Mouse (Mus musculus) MEL (cell line): ENCODE measurements at regions not wholly inside any gene's neighbourhood (a gene's known extent, or its start where the extent isn't known, plus 50 kb on each side); places are given as distances from the start of the nearest gene placed in this dataset.

Experiments
- DNase-seq: peaks from one replicate; pipeline ENCODE4 v3.0.0; 2011; ENCODE audit warnings: low read depth, low spot score
- H3K27ac ChIP-seq: 2 replicates; pipeline ENCODE4 v1.5.1; 2012; ENCODE audit warnings: low read depth, mild to moderate bottlenecking, control low read depth, low read length, moderate library complexity; ENCODE audit not compliant: control insufficient read depth
- H3K27me3 ChIP-seq, 2 experiments: fragments of 150-350 bp in 1 of 2; sonication (generic) in 1 of 2; 2 replicates each; pipeline ENCODE4 v1.6.1; 2012; ENCODE audit warnings: low read length in 2 of 2, mild to moderate bottlenecking in 2 of 2, improper control_type of control experiment in 1 of 2, moderate library complexity in 1 of 2; ENCODE audit not compliant: insufficient read depth in 2 of 2, control insufficient read depth in 1 of 2
- H3K36me3 ChIP-seq, 2 experiments: 2 replicates each; pipeline ENCODE4 v1.6.1; 2012 to 2014; ENCODE audit warnings: low read length in 2 of 2, improper control_type of control experiment in 1 of 2, inconsistent platforms in 1 of 2, mild to moderate bottlenecking in 1 of 2; ENCODE audit not compliant: insufficient read depth in 2 of 2, control insufficient read depth in 1 of 2
- H3K4me1 ChIP-seq, 2 experiments: fragments of 150-350 bp in 1 of 2; sonication (generic) in 1 of 2; 2 replicates each; pipeline ENCODE4 v1.6.1; 2012; ENCODE audit warnings: low read length in 2 of 2, improper control_type of control experiment in 1 of 2, mild to moderate bottlenecking in 1 of 2; ENCODE audit not compliant: insufficient read depth in 2 of 2, control insufficient read depth in 1 of 2
- H3K4me3 ChIP-seq, 2 experiments: fragments of 150-350 bp in 1 of 2; sonication (generic) in 1 of 2; 2 replicates each; pipeline ENCODE4 v1.5.1; 2012; ENCODE audit warnings: low read depth in 2 of 2, low read length in 2 of 2, mild to moderate bottlenecking in 2 of 2, moderate library complexity in 2 of 2, control low read depth in 1 of 2, improper control_type of control experiment in 1 of 2; ENCODE audit not compliant: control insufficient read depth in 1 of 2, insufficient read depth in 1 of 2
- H3K79me2 ChIP-seq: 2 replicates; pipeline ENCODE4 v1.6.1; 2012; ENCODE audit warnings: mild to moderate bottlenecking, low read length, moderate library complexity; ENCODE audit not compliant: control insufficient read depth, poor library complexity, insufficient read depth
- H3K9ac ChIP-seq: 2 replicates; pipeline ENCODE4 v1.6.1; 2012; ENCODE audit warnings: low read depth, mild to moderate bottlenecking, control low read depth, low read length, moderate library complexity; ENCODE audit not compliant: control insufficient read depth, poor library complexity, severe bottlenecking
- H3K9me3 ChIP-seq: fragments of 150-350 bp; sonication (generic); replicated peaks from 2 replicates; pipeline ENCODE4 v1.6.1; 2012; ENCODE audit warnings: mild to moderate bottlenecking, low read length, improper control_type of control experiment, moderate library complexity; ENCODE audit not compliant: insufficient read depth
- BHLHE40 ChIP-seq: IDR thresholded peaks from 2 replicates; pipeline ENCODE4 v1.6.1; 2012; ENCODE audit warnings: low read depth, mild to moderate bottlenecking, inconsistent platforms, low read length, improper control_type of control experiment, borderline replicate concordance
- CTCF ChIP-seq, 3 experiments: IDR thresholded peaks in 2 of 3; conservative IDR thresholded peaks in 1 of 3; 2 replicates each; pipeline ENCODE4 v1.5.1; 2011 to 2012; ENCODE audit warnings: low read length in 3 of 3, low read depth in 2 of 3, mild to moderate bottlenecking in 2 of 3, improper control_type of control experiment in 1 of 3, inconsistent platforms in 1 of 3, mixed read lengths in 1 of 3, moderate library complexity in 1 of 3; ENCODE audit not compliant: control insufficient read depth in 1 of 3, insufficient read depth in 1 of 3, poor library complexity in 1 of 3, severe bottlenecking in 1 of 3
- E2F4 ChIP-seq: IDR thresholded peaks from 2 replicates; pipeline ENCODE4 v1.6.1; 2011; ENCODE audit warnings: low read depth, low read length, improper control_type of control experiment, borderline replicate concordance
- ELF1 ChIP-seq: IDR thresholded peaks from 2 replicates; pipeline ENCODE4 v1.6.1; 2014; ENCODE audit warnings: low read depth, mild to moderate bottlenecking, inconsistent platforms, low read length, improper control_type of control experiment, moderate library complexity
- GATA1 ChIP-seq: IDR thresholded peaks from 2 replicates; pipeline ENCODE4 v1.6.1; 2011; ENCODE audit warnings: low read depth, low read length, improper control_type of control experiment
- HCFC1 ChIP-seq: IDR thresholded peaks from 2 replicates; pipeline ENCODE4 v1.6.1; 2012; ENCODE audit warnings: low read depth, mild to moderate bottlenecking, inconsistent platforms, low read length, improper control_type of control experiment, moderate library complexity
- JUND ChIP-seq: IDR thresholded peaks from 2 replicates; pipeline ENCODE4 v1.6.1; 2011; ENCODE audit warnings: low read depth, mild to moderate bottlenecking, improper control_type of control experiment, low read length
- KAT2A ChIP-seq: conservative IDR thresholded peaks from 2 replicates; pipeline ENCODE4 v1.6.1; 2012; ENCODE audit warnings: low read depth, low read length, improper control_type of control experiment, inconsistent platforms
- MAX ChIP-seq: IDR thresholded peaks from 2 replicates; pipeline ENCODE4 v1.6.1; 2011; ENCODE audit warnings: low read length, improper control_type of control experiment
- MAZ ChIP-seq: IDR thresholded peaks from 2 replicates; pipeline ENCODE4 v1.6.1; 2012; ENCODE audit warnings: low read depth, mild to moderate bottlenecking, inconsistent platforms, low read length, improper control_type of control experiment
- MEF2A ChIP-seq: IDR thresholded peaks from 2 replicates; pipeline ENCODE4 v1.6.1; 2014; ENCODE audit warnings: low read depth, mild to moderate bottlenecking, inconsistent platforms, low read length, improper control_type of control experiment; ENCODE audit not compliant: poor library complexity, insufficient replicate concordance, severe bottlenecking; ENCODE audit errors: extremely low read depth
- MXI1 ChIP-seq: IDR thresholded peaks from 2 replicates; pipeline ENCODE4 v1.6.1; 2011; ENCODE audit warnings: mild to moderate bottlenecking, low read depth, low read length, improper control_type of control experiment
- NRF1 ChIP-seq: IDR thresholded peaks from 2 replicates; pipeline ENCODE4 v1.6.1; 2014; ENCODE audit warnings: low read depth, mild to moderate bottlenecking, inconsistent platforms, low read length, improper control_type of control experiment, moderate library complexity; ENCODE audit not compliant: poor library complexity, insufficient read depth, severe bottlenecking
- POLR2A ChIP-seq, 2 experiments: IDR thresholded peaks; 2 replicates each; pipeline ENCODE4 v1.6.1; 2011 to 2012; ENCODE audit warnings: low read length in 2 of 2, mild to moderate bottlenecking in 2 of 2, control low read depth in 1 of 2, improper control_type of control experiment in 1 of 2, low read depth in 1 of 2, moderate library complexity in 1 of 2; ENCODE audit not compliant: control insufficient read depth in 1 of 2, insufficient read depth in 1 of 2, poor library complexity in 1 of 2
- POLR2AphosphoS2 ChIP-seq: IDR thresholded peaks from 2 replicates; pipeline ENCODE4 v1.6.1; 2011; ENCODE audit warnings: low read length, improper control_type of control experiment
- POLR2AphosphoS5 ChIP-seq: IDR thresholded peaks from 2 replicates; pipeline ENCODE4 v1.6.1; 2012; ENCODE audit warnings: low read depth, borderline replicate concordance, mild to moderate bottlenecking, inconsistent platforms, low read length, moderate library complexity, mixed read lengths
- RAD21 ChIP-seq: IDR thresholded peaks from 2 replicates; pipeline ENCODE4 v1.6.1; 2011; ENCODE audit warnings: mild to moderate bottlenecking, low read depth, low read length, improper control_type of control experiment
- SIN3A ChIP-seq: IDR thresholded peaks from 2 replicates; pipeline ENCODE4 v1.6.1; 2012; ENCODE audit warnings: low read length, improper control_type of control experiment, inconsistent platforms
- TBP ChIP-seq: IDR thresholded peaks from 2 replicates; pipeline ENCODE4 v1.8.0; 2011; ENCODE audit warnings: low read depth, low read length, improper control_type of control experiment
- TCF12 ChIP-seq: IDR thresholded peaks from 2 replicates; pipeline ENCODE4 v1.6.1; 2014; ENCODE audit warnings: low read depth, mild to moderate bottlenecking, inconsistent platforms, low read length, improper control_type of control experiment, moderate library complexity
- USF1 ChIP-seq: IDR thresholded peaks from 2 replicates; pipeline ENCODE4 v1.6.1; 2014; ENCODE audit warnings: low read depth, mild to moderate bottlenecking, inconsistent platforms, low read length, improper control_type of control experiment, moderate library complexity
- ZKSCAN1 ChIP-seq: IDR thresholded peaks from 2 replicates; pipeline ENCODE4 v1.6.1; 2012; ENCODE audit warnings: low read depth, mild to moderate bottlenecking, inconsistent platforms, low read length, improper control_type of control experiment, moderate library complexity
- ZMIZ1 ChIP-seq: IDR thresholded peaks from 2 replicates; pipeline ENCODE4 v1.6.1; 2012; ENCODE audit warnings: low read depth, mild to moderate bottlenecking, inconsistent platforms, low read length, improper control_type of control experiment, moderate library complexity
- ZNF384 ChIP-seq: IDR thresholded peaks from 2 replicates; pipeline ENCODE4 v1.6.1; 2012; ENCODE audit warnings: low read depth, mild to moderate bottlenecking, inconsistent platforms, low read length, improper control_type of control experiment

DNA sequence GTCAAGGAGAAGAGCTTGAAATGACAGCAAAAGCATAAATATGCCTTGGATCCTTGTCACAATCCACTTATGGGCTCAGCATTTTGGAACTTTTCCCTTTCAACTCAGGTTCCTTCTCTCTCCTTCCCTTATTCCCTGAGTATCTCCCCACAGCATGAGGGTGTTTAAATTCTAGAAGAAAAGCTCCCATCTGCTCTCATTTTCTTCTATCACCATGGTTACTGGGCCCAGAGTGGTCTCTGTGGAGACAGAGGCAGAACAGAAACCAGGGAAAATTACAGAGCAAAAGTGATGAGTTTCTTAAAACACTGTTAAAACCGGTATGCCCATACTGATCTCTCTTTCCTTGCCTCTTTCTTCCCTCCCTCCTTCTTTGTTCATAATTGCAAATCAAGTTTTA, 66.9 kb upstream of the Fam49a start:
- Histone ChIP-seq H3K27ac (no peak overlapping the region), H3K27me3 (no peaks in the 10 kb centered on the region), H3K79me2 (no peaks in the 10 kb centered on the region), H3K4me1 (no peaks in the 10 kb centered on the region), H3K9ac (no peak overlapping the region), H3K36me3 (no peaks in the 10 kb centered on the region), H3K9me3 (no peaks in the 10 kb centered on the region), H3K4me3 (no peak overlapping the region)
- no peak for TF ChIP-seq ZKSCAN1
- no peak for TF ChIP-seq NRF1
- TF ChIP-seq POLR2A (IDR thresholded peaks at IDR 0.05; ENCODE audit: control insufficient read depth in 1 of 2, insufficient read depth in 1 of 2, low read depth in 1 of 2, low read length in 2 of 2, poor library complexity in 1 of 2), result no peak
- no peak for TF ChIP-seq JUND
- TF ChIP-seq MXI1, result no peak
- TF ChIP-seq MAX, result no peak
- TF ChIP-seq ZMIZ1, result no peak
- TF ChIP-seq SIN3A, result no peak
- no peak for TF ChIP-seq TCF12
- no peak for TF ChIP-seq MAZ
- no peak for DNase-seq

DNA sequence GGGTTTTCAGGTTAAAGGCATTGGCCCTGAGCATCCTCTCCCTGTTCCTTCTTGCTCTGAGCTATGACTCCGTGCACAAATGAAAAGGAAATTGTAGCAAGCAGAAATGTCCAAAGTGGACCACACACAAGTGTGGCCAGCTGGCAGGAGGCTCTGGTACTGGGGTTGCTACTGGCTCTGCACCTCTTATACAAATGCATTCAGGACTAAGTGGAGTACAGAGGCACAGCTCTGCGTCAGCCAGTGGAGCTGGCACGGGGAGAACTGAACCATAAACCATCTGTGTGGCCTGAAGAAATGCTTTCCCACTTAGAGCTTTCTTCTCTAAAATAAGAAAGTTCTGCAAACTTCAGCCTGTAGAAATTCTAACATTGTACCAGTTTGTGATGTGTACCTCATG, 65.3 kb upstream of the Fam49a start:
- no peak overlapping the region for H3K9ac ChIP-seq
- H3K36me3 ChIP-seq, result no peaks in the 10 kb centered on the region
- no peaks in the 10 kb centered on the region for H3K9me3 ChIP-seq
- TF ChIP-seq POLR2AphosphoS5, result no peak
- TF ChIP-seq MAX, result no peak
- TF ChIP-seq GATA1, result no peak
- TF ChIP-seq KAT2A, result no peak
- TF ChIP-seq CTCF (IDR thresholded peaks at IDR 0.05 in 2 of 3, conservative IDR thresholded peaks at IDR 0.05 in 1 of 3; ENCODE audit: control insufficient read depth in 1 of 3, insufficient read depth in 1 of 3, low read depth in 2 of 3, low read length in 3 of 3, poor library complexity in 1 of 3, severe bottlenecking in 1 of 3), result no peak
- no peak for TF ChIP-seq BHLHE40
- no peak for TF ChIP-seq E2F4
- no peak for TF ChIP-seq ELF1
- no peak for TF ChIP-seq TBP
- TF ChIP-seq SIN3A, result no peak
- TF ChIP-seq POLR2A (IDR thresholded peaks at IDR 0.05; ENCODE audit: control insufficient read depth in 1 of 2, insufficient read depth in 1 of 2, low read depth in 1 of 2, low read length in 2 of 2, poor library complexity in 1 of 2), result no peak
- no peak for TF ChIP-seq MEF2A
- TF ChIP-seq ZNF384, result no peak
- TF ChIP-seq NRF1, result no peak
- TF ChIP-seq MXI1, result no peak
- TF ChIP-seq HCFC1, result no peak
- no peak for TF ChIP-seq POLR2AphosphoS2
- TF ChIP-seq USF1, result no peak
- TF ChIP-seq RAD21, result no peak
- DNase-seq, result no peak
- H3K27me3 ChIP-seq, result no peaks in the 10 kb centered on the region
- H3K27ac ChIP-seq, result no peak overlapping the region
- no peaks in the 10 kb centered on the region for H3K79me2 ChIP-seq
- no peaks in the 10 kb centered on the region for H3K4me1 ChIP-seq
- no peak overlapping the region for H3K4me3 ChIP-seq
